Mouse (Mus musculus) thymus, adult 2 months (tissue): ENCODE measurements at regions not wholly inside any gene's neighbourhood (a gene's known extent, or its start where the extent isn't known, plus 50 kb on each side); places are given as distances from the start of the nearest gene placed in this dataset.

ENCODE experiments used
- CTCF ChIP-seq: fragments of 200-500 bp; IDR thresholded peaks from 2 replicates; pipeline ENCODE4 v1.5.1; 2012; ENCODE audit warnings: mild to moderate bottlenecking, control low read depth, low read length, moderate library complexity, borderline replicate concordance; ENCODE audit not compliant: control insufficient read depth, poor library complexity, insufficient read depth; ENCODE audit errors: extremely low read depth
- POLR2A ChIP-seq: fragments of 200-500 bp; IDR thresholded peaks from 2 replicates; pipeline ENCODE4 v1.6.1; 2012; ENCODE audit warnings: mild to moderate bottlenecking, low read length, control low read depth, moderate library complexity; ENCODE audit not compliant: control insufficient read depth, poor library complexity, insufficient read depth; ENCODE audit errors: extremely low read depth

GRCm38 (mm10) chr9:32030203-32030602, 85.7 kb upstream of the Arhgap32 start:
- TF ChIP-seq POLR2A (no peak), CTCF (no peak)
